Mouse (Mus musculus) neural tube, embryonic 14.5 days (tissue): Measurements from ENCODE around the gene Tm9sf1. TPM values are rescaled to one million over a fixed set of nuclear protein-coding genes. Genes with fewer than 3 reads are reported as not detected.
A peak's percentile ranks its signal among the peaks of the same experiment; 100 is the strongest.

Source experiments
- ATAC-seq: fragments of 200-750 bp; cut with Nextera tagmentation; 2 replicates; pipeline ENCODE4 v1.8.0; 2017; ENCODE audit warnings: low read depth, mild to moderate bottlenecking, moderate TSS enrichment, moderate library complexity
- H3K27ac ChIP-seq: fragments of 300-500 bp; sonication (generic); 2 replicates; pipeline ENCODE4 v1.5.1; 2014; ENCODE audit warnings: low read depth, mild to moderate bottlenecking, control low read depth, low read length, moderate library complexity, mixed read lengths
- H3K27me3 ChIP-seq: fragments of 300-500 bp; sonication (generic); 2 replicates; pipeline ENCODE4 v1.6.1; 2014; ENCODE audit warnings: low read length; ENCODE audit not compliant: control insufficient read depth, insufficient read depth
- H3K36me3 ChIP-seq: fragments of 300-500 bp; sonication (generic); 2 replicates; pipeline ENCODE4 v1.6.1; 2014; ENCODE audit warnings: low read length, mixed read lengths; ENCODE audit not compliant: control insufficient read depth, insufficient read depth
- H3K4me1 ChIP-seq: fragments of 300-500 bp; sonication (generic); 2 replicates; pipeline ENCODE4 v1.6.1; 2014; ENCODE audit warnings: low read length; ENCODE audit not compliant: control insufficient read depth, insufficient read depth
- H3K4me2 ChIP-seq: fragments of 300-500 bp; sonication (generic); 2 replicates; pipeline ENCODE4 v1.6.1; 2014; ENCODE audit warnings: mild to moderate bottlenecking, low read depth, low read length, control low read depth
- H3K4me3 ChIP-seq: fragments of 300-500 bp; sonication (generic); 2 replicates; pipeline ENCODE4 v1.5.1; 2014; ENCODE audit warnings: low read depth, low read length, control low read depth, mixed read lengths
- H3K9ac ChIP-seq: fragments of 300-500 bp; sonication (generic); replicated peaks from 2 replicates; pipeline ENCODE4 v1.6.1; 2014; ENCODE audit warnings: low read depth, mild to moderate bottlenecking, control low read depth, low read length, mixed read lengths
- H3K9me3 ChIP-seq: fragments of 300-500 bp; sonication (generic); 2 replicates; pipeline ENCODE4 v1.6.1; 2016; ENCODE audit warnings: low read length; ENCODE audit not compliant: control insufficient read depth
- WGBS: fragments of 180-500 bp; shearing (Covaris S2); extraction: QIAGEN DNeasy Blood & Tissue Kit; methylation state at CpG from one replicate; pipeline ENCODE4 v1.1.7; 2014; 5-methylcytosine and 5-hydroxymethylcytosine counted together
- polyA plus RNA-seq: library from polyadenylated mRNA; unstranded; fragments of >200 nt; fragmentation: Nextera tagmentation; extraction: Ambion mirVana; gene quantifications from 2 replicates; pipeline ENCODE4 v1.2.1, GENCODE M21; 2014

Gene Tm9sf1
- polyA plus RNA-seq, 1 experiment from 2014 or later: 55.9 TPM

DNA sequence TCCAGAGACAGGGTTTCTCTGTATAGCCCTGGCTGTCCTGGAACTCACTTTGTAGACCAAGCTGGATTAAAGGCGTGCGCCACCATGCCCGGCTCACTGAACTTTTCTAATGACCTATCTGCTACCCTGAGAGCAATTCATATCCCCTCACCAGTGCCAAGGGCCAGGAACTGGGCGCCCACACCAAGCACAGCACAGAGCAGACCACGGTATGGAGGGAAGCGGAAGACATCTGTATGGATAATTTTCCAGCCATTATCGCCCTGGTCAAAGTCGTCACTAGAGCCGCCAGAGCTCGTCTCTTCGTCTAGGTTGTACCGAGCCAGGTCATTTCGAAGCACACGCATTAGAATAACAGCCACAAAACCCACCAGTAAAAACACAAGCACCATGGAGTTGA is 2.8 kb downstream of the Tm9sf1 start:
- Histone ChIP-seq H3K4me3 (no peak overlapping the region), H3K27me3 (no peaks in the 10 kb centered on the region), H3K27ac (no peak overlapping the region), H3K9ac (no peak overlapping the region), H3K4me1 (peaks cover 14% of the 10 kb centered on the region; the same call in 1 of the 2 replicates), H3K9me3 (no peaks in the 10 kb centered on the region), H3K4me2 (no peak overlapping the region), H3K36me3 (peaks cover 23% of the 10 kb centered on the region; the same call in 1 of the 2 replicates)
- no peak for ATAC-seq
- WGBS: 97% methylated on average over 14 of the region's 14 CpGs

DNA sequence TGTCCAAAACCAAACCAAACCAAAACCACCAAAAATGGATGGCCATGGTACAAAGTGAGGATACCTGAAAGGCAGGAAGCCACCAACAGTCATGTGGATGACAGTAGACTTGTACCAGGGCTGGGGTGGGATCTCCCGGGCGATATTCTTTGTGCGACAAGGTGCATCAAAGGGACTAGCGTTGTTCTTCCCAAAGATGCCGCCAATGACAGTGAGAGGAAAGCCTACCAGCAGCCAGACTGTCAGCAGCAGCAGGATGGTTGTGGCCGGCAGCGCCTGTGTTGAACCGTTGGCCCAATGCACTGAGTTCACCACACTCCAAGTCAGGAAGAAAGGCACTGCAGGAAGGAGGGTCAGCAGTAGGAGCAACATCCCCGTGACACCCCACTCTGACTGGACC is 5.8 kb downstream of the Tm9sf1 start, which contains the start of gene Gm49378:
Gm49378 (minus strand) TSS at position 101 of the 400 bp plus-strand sequence.
- Histone ChIP-seq H3K9ac (no peak within 1 kb of the TSS), H3K4me2 (no peak within 1 kb of the TSS), H3K4me1 (peaks cover 13% of the 10 kb centered on the region; the same call in 1 of the 2 replicates), H3K27me3 (no peaks in the 10 kb centered on the region), H3K4me3 (no peak within 1 kb of the TSS), H3K9me3 (no peaks in the 10 kb centered on the region), H3K27ac (no peak within 1 kb of the TSS), H3K36me3 (peaks cover 32% of the 10 kb centered on the region)
- ATAC-seq: no peak
- 93% methylated on average over 9 of the region's 9 CpGs for WGBS

DNA sequence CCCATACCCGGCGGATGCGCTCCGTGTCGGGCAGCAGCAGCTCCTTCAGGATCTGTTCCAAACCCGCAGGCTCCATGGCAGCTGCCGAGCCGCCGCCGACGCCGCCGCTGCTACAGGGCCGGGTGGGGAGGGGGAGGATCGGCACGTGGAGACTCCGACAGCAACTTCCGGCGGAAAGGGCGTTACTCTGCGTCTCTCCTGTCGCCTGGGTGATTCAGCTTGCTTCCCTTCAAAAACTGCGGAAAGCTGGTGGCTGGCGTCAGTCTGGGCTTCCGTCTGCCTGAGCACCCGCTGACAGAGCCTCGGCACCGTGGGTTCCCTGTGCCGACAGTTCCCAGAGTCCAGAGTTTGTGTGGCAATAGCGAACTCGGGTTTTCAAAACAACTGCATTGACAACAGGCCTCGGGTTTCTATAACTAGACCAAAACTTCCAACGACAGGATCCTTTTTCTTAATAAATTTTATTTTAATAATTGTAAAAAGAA is 8.0 kb downstream of the Tm9sf1 start, which contains the start of gene Ipo4:
Ipo4 (minus strand) TSS at position 435 of the 485 bp plus-strand sequence.
- H3K4me1 ChIP-seq: peaks cover 8% of the 10 kb centered on the region; the same call in 1 of the 2 replicates
- peaks cover 52% of the 10 kb centered on the region for H3K36me3 ChIP-seq
- peak within 1 kb of the TSS; percentile 54 for H3K4me3 ChIP-seq
- H3K9me3 ChIP-seq: no peaks in the 10 kb centered on the region
- H3K27me3 ChIP-seq: no peaks in the 10 kb centered on the region
- peak within 1 kb of the TSS; percentile 95 for H3K4me2 ChIP-seq
- peak within 1 kb of the TSS; percentile 72 for H3K27ac ChIP-seq
- peak within 1 kb of the TSS; percentile 58 for H3K9ac ChIP-seq
- 2% methylated on average over 30 of the region's 33 CpGs for WGBS
- peak; percentile 93 for ATAC-seq

DNA sequence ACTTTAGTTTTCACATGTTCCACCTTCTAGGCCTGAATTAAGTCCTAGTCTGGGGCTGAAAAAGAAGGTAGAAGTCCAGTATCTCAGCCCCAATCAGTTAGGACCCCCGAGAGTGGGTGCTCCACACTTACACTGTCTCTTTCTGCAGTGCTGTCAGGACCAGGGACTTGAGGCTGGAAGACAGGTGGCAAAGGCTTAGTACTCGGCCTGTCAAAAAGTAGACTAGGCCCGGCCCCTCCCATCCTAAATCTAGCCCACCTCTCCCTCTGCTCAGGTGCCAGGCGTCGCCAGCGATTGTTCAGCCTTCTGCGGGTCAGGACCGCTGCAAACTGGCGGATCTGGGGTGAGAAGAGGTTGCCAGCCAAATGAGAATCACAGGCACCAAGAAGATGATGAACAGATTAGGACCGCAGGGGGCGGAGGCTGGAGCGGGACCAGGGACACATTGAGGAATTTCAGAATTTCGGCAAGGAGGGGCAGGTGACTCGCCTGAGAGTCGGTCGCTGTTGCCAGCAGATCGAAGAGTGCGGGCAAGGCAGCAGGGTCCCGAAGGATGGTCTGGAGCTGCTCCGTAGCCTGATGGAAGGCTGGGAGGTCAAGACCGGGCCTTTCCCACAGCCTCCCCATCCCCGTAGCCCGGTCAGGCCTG is 8.6 kb downstream of the Tm9sf1 start:
- Histone ChIP-seq H3K4me2 (peak overlapping the region; percentile 95), H3K4me1 (peaks cover 8% of the 10 kb centered on the region; the same call in 1 of the 2 replicates), H3K9me3 (no peaks in the 10 kb centered on the region), H3K27me3 (no peaks in the 10 kb centered on the region), H3K9ac (peak overlapping the region; percentile 58), H3K36me3 (peaks cover 54% of the 10 kb centered on the region), H3K4me3 (peak overlapping the region; percentile 54), H3K27ac (peak overlapping the region; percentile 72)
- 3% methylated on average over 23 of the region's 23 CpGs for WGBS
- no peak; the same call in none of the 2 replicates for ATAC-seq

DNA sequence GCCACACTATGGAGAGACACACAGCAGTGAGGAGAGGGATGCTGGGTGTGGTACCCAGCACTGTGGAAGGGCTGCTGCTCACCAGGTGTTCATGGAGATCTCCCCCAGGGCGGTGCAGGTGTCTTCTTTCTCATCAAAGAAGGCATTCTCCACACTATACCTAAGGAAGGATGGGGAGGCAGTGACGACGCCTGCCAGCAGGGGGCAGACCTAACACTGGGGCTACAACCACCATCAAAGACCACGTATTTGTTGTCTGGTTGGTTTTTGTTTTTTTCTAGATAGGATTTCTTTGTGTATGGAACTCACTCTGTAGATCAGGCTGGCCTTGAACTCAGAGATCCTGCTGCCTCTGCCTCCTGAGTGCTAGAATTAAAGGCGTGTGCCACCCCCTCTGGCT is 14.3 kb downstream of the Tm9sf1 start:
- Histone ChIP-seq H3K27me3 (no peaks in the 10 kb centered on the region), H3K36me3 (peaks cover 88% of the 10 kb centered on the region), H3K9me3 (no peaks in the 10 kb centered on the region), H3K9ac (no peak overlapping the region), H3K4me2 (no peak overlapping the region), H3K27ac (no peak overlapping the region), H3K4me3 (no peak overlapping the region), H3K4me1 (peaks cover under 1% of the 10 kb centered on the region; the same call in 1 of the 2 replicates)
- ATAC-seq: no peak
- 50% methylated on average over 5 of the region's 5 CpGs for WGBS

DNA sequence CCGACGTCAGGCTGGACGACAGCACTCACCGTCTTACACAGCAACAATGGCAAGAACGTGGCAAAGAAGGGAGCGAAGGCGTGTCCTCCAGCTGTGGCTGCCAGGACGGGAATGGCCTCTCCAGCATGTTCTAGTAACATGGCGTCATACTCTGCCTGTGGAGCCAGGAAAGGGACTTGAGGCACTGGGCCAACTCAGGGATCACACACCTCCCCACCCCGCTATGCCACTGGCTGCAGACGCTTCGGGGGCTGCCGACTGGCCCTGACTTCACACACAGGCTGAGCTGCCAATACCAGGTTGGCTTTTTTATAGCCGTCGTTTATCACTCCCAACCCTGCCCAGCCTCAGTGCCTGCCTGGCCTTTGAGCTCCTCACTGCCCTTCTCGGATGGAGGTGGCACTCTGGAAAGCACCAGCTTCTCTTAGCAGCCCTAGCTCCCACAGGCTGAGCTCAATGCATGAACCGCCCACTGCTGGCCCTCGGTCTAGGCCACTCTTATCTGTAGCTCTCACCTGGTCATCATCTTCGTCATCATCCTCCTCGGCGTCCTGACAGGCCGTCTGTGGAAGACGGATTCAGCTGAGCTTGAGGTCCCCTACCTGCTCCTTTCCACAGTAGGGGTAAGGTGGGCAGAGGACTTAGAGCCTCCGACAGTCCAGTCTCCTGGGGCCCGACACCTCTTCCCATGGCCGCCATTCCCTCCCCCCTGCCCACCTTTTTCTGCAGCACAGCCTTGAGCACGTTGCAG is 15.4 kb downstream of the Tm9sf1 start:
- H3K9ac ChIP-seq: no peak overlapping the region
- no peak overlapping the region for H3K4me3 ChIP-seq
- ATAC-seq: no peak
- no peaks in the 10 kb centered on the region for H3K9me3 ChIP-seq
- H3K27ac ChIP-seq: no peak overlapping the region
- H3K36me3 ChIP-seq: peaks cover 85% of the 10 kb centered on the region
- no peaks in the 10 kb centered on the region for H3K27me3 ChIP-seq
- no peak overlapping the region for H3K4me2 ChIP-seq
- H3K4me1 ChIP-seq: no peaks in the 10 kb centered on the region
- 83% methylated on average over 27 of the region's 27 CpGs for WGBS

DNA sequence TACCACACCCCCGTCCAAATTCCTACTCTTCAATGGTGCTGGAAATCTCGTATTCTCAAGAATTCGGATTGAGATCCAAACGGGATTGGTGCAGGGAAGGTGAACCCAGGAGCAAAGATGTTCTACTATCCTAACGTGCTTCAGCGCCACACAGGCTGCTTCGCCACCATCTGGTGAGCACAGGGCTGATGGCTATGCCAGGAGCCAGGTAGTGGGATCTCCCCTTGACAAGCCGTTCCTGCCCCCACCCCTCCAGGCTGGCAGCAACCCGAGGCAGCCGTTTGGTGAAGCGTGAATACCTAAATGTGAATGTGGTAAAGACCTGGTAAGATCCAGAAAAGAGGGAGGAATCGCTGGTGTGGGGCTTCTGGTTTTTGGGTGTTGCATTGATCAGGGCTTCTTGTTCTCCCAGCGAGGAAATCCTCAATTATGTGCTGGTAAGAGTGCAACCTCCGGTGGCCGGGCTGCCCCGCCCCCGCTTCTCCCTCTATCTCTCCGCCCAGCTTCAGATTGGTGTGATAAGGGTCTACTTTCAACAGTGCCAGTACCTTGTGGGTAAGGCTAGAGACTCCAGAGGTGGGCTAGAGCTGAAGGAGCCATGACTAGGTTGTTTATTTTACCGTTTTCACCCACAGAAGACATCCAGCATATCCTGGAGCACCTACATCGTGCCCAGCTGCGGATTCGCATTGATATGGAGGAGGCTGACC is 25.0 kb downstream of the Tm9sf1 start:
- Histone ChIP-seq H3K4me3 (peak overlapping the region; percentile 11; the same call in 1 of the 2 replicates), H3K27me3 (no peaks in the 10 kb centered on the region), H3K9me3 (no peaks in the 10 kb centered on the region), H3K36me3 (no peaks in the 10 kb centered on the region; the same call in 1 of the 2 replicates), H3K27ac (no peak overlapping the region), H3K4me2 (peak overlapping the region; percentile 2; the same call in 1 of the 2 replicates), H3K9ac (no peak overlapping the region), H3K4me1 (no peaks in the 10 kb centered on the region)
- whole genome bisulfite sequencing: 52% methylated on average over 22 of the region's 22 CpGs
- peak; percentile 38; the same call in 1 of the 2 replicates for ATAC-seq

DNA sequence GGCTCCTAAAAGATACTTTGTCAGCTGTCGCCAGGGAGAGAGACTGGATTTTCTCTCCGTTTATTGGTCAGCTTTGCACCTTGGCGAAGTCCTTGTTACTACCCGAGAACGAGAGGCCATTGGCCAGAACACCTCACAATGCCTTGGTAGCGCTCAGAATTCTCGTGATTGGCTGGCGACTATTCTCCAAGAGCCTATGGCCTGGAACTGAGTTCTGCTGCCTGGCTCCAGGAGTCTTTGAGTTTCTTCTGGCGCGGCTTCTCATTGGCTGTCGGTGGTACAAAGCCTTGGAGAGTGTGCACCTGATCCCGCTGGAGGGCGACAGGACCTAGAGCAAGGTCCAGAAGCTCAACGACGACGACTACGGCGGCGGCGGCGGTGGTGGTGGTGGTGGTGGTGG is 25.8 kb downstream of the Tm9sf1 start, which contains the start of gene Rec8:
Rec8 (plus strand) TSS at position 216 of the 400 bp plus-strand sequence.
- no peaks in the 10 kb centered on the region for H3K9me3 ChIP-seq
- H3K27ac ChIP-seq: no peak within 1 kb of the TSS
- ATAC-seq: peak; percentile 81

More for the DNA sequence above, 25.8 kb downstream of the Tm9sf1 start, which contains the start of gene Rec8:
- peak within 1 kb of the TSS; percentile 26; the same call in 1 of the 2 replicates for H3K4me2 ChIP-seq
- no peak within 1 kb of the TSS for H3K9ac ChIP-seq
- H3K36me3 ChIP-seq: no peaks in the 10 kb centered on the region
- peak within 1 kb of the TSS; percentile 11; the same call in 1 of the 2 replicates for H3K4me3 ChIP-seq
- H3K27me3 ChIP-seq: no peaks in the 10 kb centered on the region
- WGBS: 30% methylated on average over 21 of the region's 21 CpGs
- no peaks in the 10 kb centered on the region for H3K4me1 ChIP-seq
